Mouse (Mus musculus) stomach, postnatal 0 days (tissue): ENCODE data around the gene Tbrg1.

Source experiments
- CTCF ChIP-seq: IDR thresholded peaks from 2 replicates; pipeline ENCODE4 v1.5.1; 2016; ENCODE audit warnings: antibody characterized with exemption, low read depth, mild to moderate bottlenecking, moderate library complexity
- EP300 ChIP-seq: optimal IDR thresholded peaks from 2 replicates; pipeline ENCODE3; 2016; ENCODE audit warnings: antibody characterized with exemption

DNA sequence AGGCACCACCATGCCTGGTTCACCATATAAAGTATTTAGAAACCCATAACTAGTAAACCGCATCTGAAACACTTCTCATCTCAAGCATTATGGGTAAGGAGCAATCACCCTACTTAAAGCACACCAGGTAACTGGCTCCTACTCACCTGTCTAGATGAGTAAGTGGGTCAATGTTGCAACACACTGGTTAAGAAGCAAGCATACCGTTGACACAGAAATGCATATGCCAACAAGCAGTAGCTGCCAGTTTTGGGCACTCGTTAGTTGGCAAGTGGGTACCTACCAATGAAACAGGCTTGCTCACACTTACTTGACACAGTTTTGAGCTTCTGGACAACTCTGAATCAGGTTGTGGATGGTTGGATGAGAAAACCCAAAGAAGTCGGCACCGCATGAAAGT is 6.5 kb downstream of the Tbrg1 start:
- no peak for TF ChIP-seq EP300
- TF ChIP-seq CTCF: no peak
